Comparison of ENCODE assay signal across 36 mouse cellular contexts in the genomic region with DNA sequence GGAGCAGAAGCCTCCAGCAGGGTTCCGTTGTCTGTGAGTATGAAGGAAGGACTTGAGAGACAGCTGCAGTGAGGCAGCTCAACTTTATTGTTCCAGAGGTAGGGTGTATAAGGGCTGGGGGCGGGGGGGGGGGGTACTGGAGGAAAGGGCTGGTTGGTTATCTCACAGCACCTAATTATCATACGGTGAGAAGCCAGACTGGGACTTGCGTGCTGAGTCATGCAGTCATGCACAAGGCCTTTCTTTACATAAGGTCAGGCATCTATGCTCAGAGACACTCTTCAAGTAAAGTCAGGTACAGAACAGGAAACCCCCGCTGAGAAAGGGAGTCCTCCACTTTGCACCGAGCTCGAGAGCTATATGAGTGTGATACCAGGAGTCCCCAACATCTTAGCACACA. TPM values are rescaled to one million over a fixed set of nuclear protein-coding genes. Genes with fewer than 3 reads are reported as not detected.
DNase-seq lines count a peak whose midpoint lies in the region; ATAC-seq and TF ChIP-seq lines count a peak whose summit lies in the region.
"Had no signal": no experiment of that assay in that cellular context is flagged by ENCODE, and none has a peak within 500 bp of the region (broad histone marks: within the 10 kb centered on the region; RNA-seq: fewer than 3 reads in every experiment).

No protein-coding gene starts in this region.

- no peak overlapping the region for H3K4me3 ChIP-seq in lung, postnatal 0 days (ENCODE audit: low read depth, low read length)
- no peak overlapping the region for H3K4me3 ChIP-seq in ES-E14 (ENCODE audit: insufficient read depth in 1 of 2, low read depth in 1 of 2, low read length in 2 of 2, poor library complexity in 1 of 2, severe bottlenecking in 1 of 2)
- H3K4me3 ChIP-seq in forebrain, embryonic 10.5 days = no peak overlapping the region
- H3K4me3 ChIP-seq: embryonic facial prominence, embryonic 10.5 days; embryonic facial prominence, embryonic 13.5 days; erythroblast, embryonic 14.5 days; forebrain, embryonic 13.5 days; heart, adult 2 months; heart, embryonic 10.5 days; heart, embryonic 13.5 days had no signal

- in situ Hi-C loops in ES-E14 (cut with MboI; ENCODE audit: low sequenced_read_pairs in 2 of 2, unreplicated experiment in 2 of 2) = loop anchor here in 1 of 2 experiments (10.0 kb wide), 1 partner anchor 160 kb away; no protein-coding TSS in a partner anchor

- no peak overlapping the region for H3K9ac ChIP-seq in lung, postnatal 0 days (replicated peaks; ENCODE audit: low read depth)
- H3K9ac ChIP-seq in ES-E14 (ENCODE audit: insufficient read depth, low read depth, low read length, poor library complexity, severe bottlenecking) = no peak overlapping the region
- H3K9ac ChIP-seq: embryonic facial prominence, embryonic 13.5 days; forebrain, embryonic 13.5 days; heart, embryonic 13.5 days; hindbrain, embryonic 14.5 days had no signal

- H3K4me2 ChIP-seq in lung, postnatal 0 days (replicated peaks; ENCODE audit: low read depth, low read length) = no peak overlapping the region
- H3K4me2 ChIP-seq: embryonic facial prominence, embryonic 13.5 days; forebrain, embryonic 13.5 days; heart, embryonic 13.5 days; hindbrain, embryonic 14.5 days had no signal

- peak; percentile 32; the same call in 1 of the 2 replicates for ATAC-seq in lung, postnatal 0 days
- ATAC-seq: activated CD4-positive, CD25-positive, alpha-beta regulatory T cell, adult 4 months; forebrain, embryonic 13.5 days; forebrain, embryonic 16.5 days; hindbrain, postnatal 0 days; inflammation-experienced regulatory T-cells, adult 6 months; intestine, embryonic 16.5 days had no signal

- no peak for TF ChIP-seq CTCF in lung, postnatal 0 days (IDR thresholded peaks at IDR 0.05)

- DNase-seq in lung, postnatal 0 days (ENCODE audit: low spot score) = peak; percentile 18
- no peak for DNase-seq in lung, adult 18-20 months
- DNase-seq in ES-E14 (ENCODE audit: low read depth, low spot score) (no peak), R1 (ENCODE audit: low read depth, low spot score) (peak; percentile 34)
- no peak for DNase-seq in embryo, embryonic 10.5 days (ENCODE audit: low spot score)
- no peak for DNase-seq in forebrain, embryonic 10.5 days (ENCODE audit: extremely low spot score, low spot score)
- DNase-seq: adrenal gland, adult 8-10 months; adrenal gland, postnatal 25 days; B cell, adult 2 months; cerebellum, adult 18-20 months; cerebellum, adult 9-10 months; cerebellum, postnatal 25 days; embryo, embryonic 11 days; gastrocnemius, postnatal 10 days; gastrocnemius, postnatal 36 days; heart, adult 2 months; heart, postnatal 14 days; heart, postnatal 4 days had no signal

- WGBS in lung, postnatal 0 days = 40% methylated on average over 6 of the region's 7 CpGs
- WGBS in forebrain, embryonic 10.5 days = 76% methylated on average over 7 of the region's 7 CpGs

- no peaks in the 10 kb centered on the region for H3K9me3 ChIP-seq in lung, postnatal 0 days (ENCODE audit: low read length)
- no peaks in the 10 kb centered on the region for H3K9me3 ChIP-seq in ES-E14 (ENCODE audit: control insufficient read depth, insufficient read depth, low read depth, low read length)
- peaks cover 10% of the 10 kb centered on the region for H3K9me3 ChIP-seq in forebrain, embryonic 10.5 days
- H3K9me3 ChIP-seq: embryonic facial prominence, embryonic 13.5 days; forebrain, embryonic 13.5 days; heart, embryonic 13.5 days had no signal

- no peaks in the 10 kb centered on the region for H3K27me3 ChIP-seq in lung, postnatal 0 days (replicated peaks; ENCODE audit: insufficient read depth, low read length)
- H3K27me3 ChIP-seq in forebrain, embryonic 10.5 days (ENCODE audit: poor library complexity, severe bottlenecking) = peaks cover 10% of the 10 kb centered on the region

- H3K27ac ChIP-seq in lung, postnatal 0 days (ENCODE audit: low read length) = no peak overlapping the region
- no peak overlapping the region for H3K27ac ChIP-seq in ES-E14 (ENCODE audit: insufficient read depth, low read depth, low read length, poor library complexity, severe bottlenecking)
- no peak overlapping the region for H3K27ac ChIP-seq in forebrain, embryonic 10.5 days
- H3K27ac ChIP-seq: embryonic facial prominence, embryonic 10.5 days; embryonic facial prominence, embryonic 13.5 days; forebrain, embryonic 13.5 days; heart, adult 2 months; heart, embryonic 10.5 days; heart, embryonic 13.5 days; hindbrain, embryonic 14.5 days; hindbrain, postnatal 0 days had no signal

- H3K36me3 ChIP-seq in lung, postnatal 0 days (ENCODE audit: insufficient read depth, low read length) = no peaks in the 10 kb centered on the region
- no peaks in the 10 kb centered on the region for H3K36me3 ChIP-seq in ES-E14 (ENCODE audit: control insufficient read depth, insufficient read depth, low read length, poor library complexity, severe bottlenecking)
- H3K36me3 ChIP-seq in forebrain, embryonic 10.5 days (replicated peaks) = no peaks in the 10 kb centered on the region
- H3K36me3 ChIP-seq: embryonic facial prominence, embryonic 10.5 days; embryonic facial prominence, embryonic 13.5 days; heart, embryonic 10.5 days; heart, embryonic 13.5 days had no signal

- H3K4me1 ChIP-seq in lung, postnatal 0 days (ENCODE audit: insufficient read depth, low read depth, low read length) = no peaks in the 10 kb centered on the region
- H3K4me1 ChIP-seq in ES-E14 (ENCODE audit: control insufficient read depth in 2 of 2, insufficient read depth in 2 of 2, low read length in 2 of 2, poor library complexity in 1 of 2) = no peaks in the 10 kb centered on the region
- H3K4me1 ChIP-seq in forebrain, embryonic 10.5 days = 0 out of 2 replicates have a peak, but pooled peaks cover 3% of the 10 kb centered on the region
- H3K4me1 ChIP-seq: embryonic facial prominence, embryonic 10.5 days; embryonic facial prominence, embryonic 13.5 days; forebrain, embryonic 13.5 days; heart, embryonic 10.5 days had no signal

- TF ChIP-seq EP300 in lung, postnatal 0 days (IDR thresholded peaks at IDR 0.05) = no peak

TF ChIP-seq in ES-E14, 5 proteins besides CTCF, POLR2A, EP300 and RAD21:
- no peak for TF ChIP-seq ZNF384 (IDR thresholded peaks at IDR 0.05; ENCODE audit: low read depth, low read length)
- 0 out of 2 replicates have a peak, but pooled peaks have one; percentile 26 for TF ChIP-seq MAFK (IDR thresholded peaks at IDR 0.05; ENCODE audit: insufficient read depth, low read depth, low read length)

RNA-seq across cellular contexts. Expression of gene Topaz1, which starts 12.2 kb away (rescaled TPM):
- 0.05 and 0.16 TPM in 2 replicates for polyA plus RNA-seq in lung, postnatal 0 days (2015; fragmentation: Nextera tagmentation; extraction: Ambion mirVana)
- total RNA-seq in ES-E14 (2012; rRNA removed) = 0.48 and 0.49 TPM in 2 replicates
- not detected in 2 replicates for polyA plus RNA-seq in forebrain, embryonic 10.5 days (2016; fragmentation: Nextera tagmentation; extraction: Ambion mirVana)
- total RNA-seq: adrenal gland, postnatal 25 days; common myeloid progenitor, adult 5-6 weeks; gastrocnemius, adult 18-20 months; gastrocnemius, postnatal 10 days; gastrocnemius, postnatal 36 days; granulocyte monocyte progenitor cell, adult 5-6 weeks; heart, adult 2 months; heart, postnatal 14 days; heart, postnatal 4 days; hindbrain, postnatal 0 days had no signal
- polyA plus RNA-seq: brain, embryonic 14.5 days; embryonic facial prominence, embryonic 10.5 days; forebrain, embryonic 13.5 days; forebrain, embryonic 16.5 days; heart, adult 2 months; heart, embryonic 13.5 days; heart, embryonic 16.5 days; hindbrain, embryonic 11.5 days; hindbrain, embryonic 14.5 days; hindbrain, postnatal 0 days; inflammation-experienced regulatory T-cells, adult 6 months; intestine, embryonic 16.5 days had no signal

Comparison
In these comparisons a context has a peak if more than half of its experiments do, and no peak if none do; other contexts are left out.
1. DNase-seq: peak in lung, postnatal 0 days (single experiment) and R1 (single experiment); none in lung, adult 18-20 months (0 of 2), ES-E14 (single experiment), embryo, embryonic 10.5 days (single experiment) and forebrain, embryonic 10.5 days (single experiment).